Mouse (Mus musculus): ENCODE results near the gene Gripap1. TPM values are rescaled to one million over a fixed set of nuclear protein-coding genes. Genes with fewer than 3 reads are reported as not detected.

Gripap1 gene
- polyA plus RNA-seq, 1 experiment from 2014 or later = 25.0 TPM

DNA sequence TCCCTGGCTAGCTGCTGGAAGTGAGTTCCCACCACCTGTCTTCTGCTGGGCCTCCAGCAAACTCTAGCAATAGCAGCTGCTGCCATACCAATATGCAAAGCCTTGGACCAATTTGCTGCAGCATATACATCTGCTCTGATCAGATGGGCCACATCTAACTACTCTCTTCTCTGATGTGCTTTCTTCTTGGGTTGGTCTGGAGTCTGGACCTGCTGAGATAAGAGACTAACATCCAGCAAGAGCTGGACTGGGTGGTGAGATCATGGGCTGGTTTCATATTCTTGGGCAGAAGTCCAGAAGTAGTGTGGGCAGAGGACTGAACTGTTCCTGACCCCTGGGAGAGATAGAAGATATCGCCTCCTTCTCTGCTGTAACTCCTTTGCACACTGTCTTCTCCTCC is 47.6 kb downstream of the Gripap1 start:
- H3K27ac ChIP-seq (replicated peaks in 1 of 2; ENCODE audit: control insufficient read depth in 1 of 2, insufficient read depth in 1 of 2, low read depth in 2 of 2, low read length in 2 of 2) = no peak overlapping the region
- H3K27me3 ChIP-seq (ENCODE audit: control insufficient read depth, insufficient read depth, low read length) = no peaks in the 10 kb centered on the region
- H3K4me2 ChIP-seq (ENCODE audit: low read length) = no peak overlapping the region
- no peaks in the 10 kb centered on the region for H3K36me3 ChIP-seq (ENCODE audit: control insufficient read depth, insufficient read depth, low read length)
- no peaks in the 10 kb centered on the region for H3K4me1 ChIP-seq (ENCODE audit: control insufficient read depth in 2 of 2, insufficient read depth in 2 of 2, low read length in 2 of 2)
- no peak overlapping the region for H3K9ac ChIP-seq (ENCODE audit: low read length)
- no peak overlapping the region for H3K4me3 ChIP-seq (ENCODE audit: control insufficient read depth in 1 of 2, insufficient read depth in 1 of 2, low read depth in 1 of 2, low read length in 2 of 2)
- H3K9me3 ChIP-seq (ENCODE audit: control insufficient read depth, low read length) = no peaks in the 10 kb centered on the region
- WGBS = 54% methylated on average over 1 of the region's 1 CpGs
- no peak for ATAC-seq (ENCODE audit: insufficient number of reproducible peaks, insufficient read depth, low FRiP score, low read depth)

DNA sequence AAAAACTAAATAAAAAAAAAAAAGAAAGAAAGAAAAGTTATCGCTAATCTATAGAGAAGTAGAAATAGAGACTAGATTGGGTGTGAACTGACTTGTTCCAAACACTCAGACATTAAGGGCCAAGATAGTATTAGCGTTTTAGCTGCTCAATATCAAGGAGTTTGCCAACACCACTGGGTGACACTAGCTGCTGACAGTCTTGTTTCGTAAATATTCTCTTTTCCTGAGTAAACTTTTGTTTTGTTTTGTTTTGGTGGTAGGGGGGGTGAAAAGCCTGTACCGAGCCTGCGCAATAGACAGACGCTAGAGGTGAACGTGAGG is 51.2 kb downstream of the Gripap1 start:
- peaks cover 0 to 9% of the 10 kb centered on the region in 2 experiments; a peak in 2 of 4 replicates for H3K4me1 ChIP-seq (ENCODE audit: control insufficient read depth in 2 of 2, insufficient read depth in 2 of 2, low read length in 2 of 2)
- WGBS = 19% methylated on average over 7 of the region's 7 CpGs
- ATAC-seq (ENCODE audit: insufficient number of reproducible peaks, insufficient read depth, low FRiP score, low read depth) = no peak

DNA sequence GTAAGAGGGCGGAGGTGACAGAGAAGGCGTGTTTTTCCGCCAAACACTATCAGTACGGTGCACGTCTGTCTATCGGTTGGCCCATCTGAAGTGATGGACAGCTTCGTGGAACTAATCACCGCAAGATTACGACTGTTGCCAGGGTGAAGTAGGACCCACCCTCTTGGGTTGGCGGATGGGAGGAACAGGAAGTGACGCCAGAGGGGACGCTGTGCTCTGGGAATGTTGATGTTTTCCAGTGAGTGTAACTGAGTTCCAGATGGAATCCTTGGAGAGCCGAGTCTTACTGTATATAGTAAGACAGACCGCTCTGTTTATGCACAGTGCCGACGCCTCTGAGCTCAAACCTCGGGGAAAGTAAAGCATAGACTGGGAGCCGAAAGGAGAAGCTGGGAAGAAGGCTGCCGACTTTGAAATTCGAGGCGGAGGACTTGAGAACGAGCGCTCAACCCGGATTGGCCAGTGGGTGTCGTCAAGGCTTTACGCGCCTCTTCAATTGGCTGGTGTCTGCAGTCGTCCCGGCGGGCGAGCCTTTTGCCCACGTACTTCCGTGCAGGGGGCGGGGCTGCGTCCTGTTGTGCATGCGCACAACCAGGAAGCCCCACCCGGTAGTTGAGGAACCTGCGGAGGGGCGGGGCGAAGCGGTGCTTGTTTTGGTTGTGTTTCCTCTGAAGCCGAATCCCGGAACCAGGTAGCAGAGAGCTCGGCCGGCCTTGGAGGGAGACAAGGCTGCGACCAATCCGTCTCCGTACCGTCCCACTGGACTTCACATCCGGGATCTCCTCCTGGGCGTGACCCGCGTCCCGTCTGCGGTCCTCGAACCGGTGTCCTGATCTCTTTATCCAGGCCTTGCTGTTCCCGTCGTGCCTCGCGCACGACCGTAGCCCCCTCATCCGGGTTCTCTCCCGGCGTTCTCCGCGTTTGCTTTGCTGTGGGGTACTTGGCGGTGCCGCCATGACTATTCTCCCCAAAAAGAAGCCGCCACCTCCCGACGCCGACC is 51.9 kb downstream of the Gripap1 start, which contains the start of gene Otud5:
Gene Otud5 (plus strand): TSS at position 202 of the 1,000 bp plus-strand sequence.
- H3K9me3 ChIP-seq (ENCODE audit: control insufficient read depth, low read length) = no peaks in the 10 kb centered on the region
- peak within 1 kb of the TSS; percentile 89 to 96 for H3K27ac ChIP-seq (replicated peaks in 1 of 2; ENCODE audit: control insufficient read depth in 1 of 2, insufficient read depth in 1 of 2, low read depth in 2 of 2, low read length in 2 of 2)
- H3K4me3 ChIP-seq (ENCODE audit: control insufficient read depth in 1 of 2, insufficient read depth in 1 of 2, low read depth in 1 of 2, low read length in 2 of 2) = peak within 1 kb of the TSS; percentile 68 to 85
- H3K27me3 ChIP-seq (ENCODE audit: control insufficient read depth, insufficient read depth, low read length) = no peaks in the 10 kb centered on the region
- H3K4me1 ChIP-seq (ENCODE audit: control insufficient read depth in 2 of 2, insufficient read depth in 2 of 2, low read length in 2 of 2) = peaks cover 0 to 10% of the 10 kb centered on the region in 2 experiments; a peak in 2 of 4 replicates
- peak; percentile 95 for ATAC-seq (ENCODE audit: insufficient number of reproducible peaks, insufficient read depth, low FRiP score, low read depth)
- peak within 1 kb of the TSS; percentile 73 for H3K4me2 ChIP-seq (ENCODE audit: low read length)
- H3K9ac ChIP-seq (ENCODE audit: low read length) = peak within 1 kb of the TSS; percentile 86
- H3K36me3 ChIP-seq (ENCODE audit: control insufficient read depth, insufficient read depth, low read length) = no peaks in the 10 kb centered on the region
- 15% methylated on average over 68 of the region's 74 CpGs for WGBS

More for the DNA sequence above, 51.2 kb downstream of the Gripap1 start:
- Histone ChIP-seq H3K4me3 (ENCODE audit: control insufficient read depth in 1 of 2, insufficient read depth in 1 of 2, low read depth in 1 of 2, low read length in 2 of 2) (peak overlapping the region; percentile 53 to 68; a peak in 3 of 4 replicates), H3K27me3 (ENCODE audit: control insufficient read depth, insufficient read depth, low read length) (no peaks in the 10 kb centered on the region), H3K36me3 (ENCODE audit: control insufficient read depth, insufficient read depth, low read length) (no peaks in the 10 kb centered on the region), H3K27ac (replicated peaks in 1 of 2; ENCODE audit: control insufficient read depth in 1 of 2, insufficient read depth in 1 of 2, low read depth in 2 of 2, low read length in 2 of 2) (peak overlapping the region; percentile 87 to 89; a peak in 3 of 4 replicates), H3K9me3 (ENCODE audit: control insufficient read depth, low read length) (no peaks in the 10 kb centered on the region), H3K4me2 (ENCODE audit: low read length) (peak overlapping the region; percentile 60), H3K9ac (ENCODE audit: low read length) (peak overlapping the region; percentile 46; the same call in 1 of the 2 replicates)

DNA sequence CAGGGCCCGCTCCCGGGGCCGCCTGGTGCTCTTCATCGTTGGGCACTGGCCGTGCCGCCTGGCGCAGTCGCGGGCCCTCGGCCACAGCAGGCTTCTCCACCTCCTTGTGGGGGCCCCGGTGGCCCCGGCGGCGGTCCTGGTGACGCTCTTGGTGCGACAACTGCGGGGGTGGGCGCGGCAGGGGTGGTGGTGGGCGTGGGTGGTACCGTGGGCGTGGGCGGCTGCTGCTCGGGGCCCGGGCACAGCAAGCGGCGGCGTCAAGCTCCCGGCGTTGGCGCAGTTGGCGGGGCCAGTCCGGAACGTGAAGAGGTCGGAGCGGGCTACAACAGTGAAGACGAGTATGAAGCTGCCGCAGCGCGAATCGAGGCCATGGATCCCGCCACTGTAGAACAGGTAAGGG is 52.8 kb downstream of the Gripap1 start:
- H3K4me1 ChIP-seq (ENCODE audit: control insufficient read depth in 2 of 2, insufficient read depth in 2 of 2, low read length in 2 of 2) = peaks cover 0 to 10% of the 10 kb centered on the region in 2 experiments; a peak in 2 of 4 replicates
- peak overlapping the region; percentile 86 for H3K9ac ChIP-seq (ENCODE audit: low read length)
- H3K27ac ChIP-seq (replicated peaks in 1 of 2; ENCODE audit: control insufficient read depth in 1 of 2, insufficient read depth in 1 of 2, low read depth in 2 of 2, low read length in 2 of 2) = peak overlapping the region; percentile 89 to 96
- H3K9me3 ChIP-seq (ENCODE audit: control insufficient read depth, low read length) = no peaks in the 10 kb centered on the region
- H3K27me3 ChIP-seq (ENCODE audit: control insufficient read depth, insufficient read depth, low read length) = no peaks in the 10 kb centered on the region
- no peaks in the 10 kb centered on the region for H3K36me3 ChIP-seq (ENCODE audit: control insufficient read depth, insufficient read depth, low read length)
- peak overlapping the region; percentile 73 for H3K4me2 ChIP-seq (ENCODE audit: low read length)
- peak overlapping the region; percentile 68 to 85 for H3K4me3 ChIP-seq (ENCODE audit: control insufficient read depth in 1 of 2, insufficient read depth in 1 of 2, low read depth in 1 of 2, low read length in 2 of 2)
- 18% methylated on average over 28 of the region's 42 CpGs for WGBS
- no peak for ATAC-seq (ENCODE audit: insufficient number of reproducible peaks, insufficient read depth, low FRiP score, low read depth)

DNA sequence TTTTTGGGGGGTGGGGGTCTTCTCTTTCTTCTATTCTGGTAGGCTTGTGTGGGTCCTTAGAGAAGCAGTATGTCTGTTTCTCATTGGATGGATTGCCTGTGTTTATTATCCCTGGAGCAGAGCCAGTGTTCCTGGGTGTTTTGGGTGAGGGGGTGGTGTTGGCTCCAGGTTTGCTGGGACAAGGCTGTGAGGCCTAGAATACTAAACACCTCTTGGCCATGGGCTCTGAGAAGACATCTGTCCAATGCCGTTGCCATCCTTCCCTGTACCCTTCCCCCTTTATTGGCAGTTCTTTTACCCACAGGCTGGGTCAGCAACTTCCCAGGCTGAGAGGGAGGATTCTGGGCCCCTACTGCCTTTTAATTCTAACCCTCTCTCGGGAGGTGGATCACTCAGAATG is 58.3 kb downstream of the Gripap1 start:
- no peak overlapping the region for H3K27ac ChIP-seq (replicated peaks in 1 of 2; ENCODE audit: control insufficient read depth in 1 of 2, insufficient read depth in 1 of 2, low read depth in 2 of 2, low read length in 2 of 2)
- H3K4me1 ChIP-seq (ENCODE audit: control insufficient read depth in 2 of 2, insufficient read depth in 2 of 2, low read length in 2 of 2) = peaks cover 0 to 9% of the 10 kb centered on the region in 2 experiments; a peak in 2 of 4 replicates

DNA sequence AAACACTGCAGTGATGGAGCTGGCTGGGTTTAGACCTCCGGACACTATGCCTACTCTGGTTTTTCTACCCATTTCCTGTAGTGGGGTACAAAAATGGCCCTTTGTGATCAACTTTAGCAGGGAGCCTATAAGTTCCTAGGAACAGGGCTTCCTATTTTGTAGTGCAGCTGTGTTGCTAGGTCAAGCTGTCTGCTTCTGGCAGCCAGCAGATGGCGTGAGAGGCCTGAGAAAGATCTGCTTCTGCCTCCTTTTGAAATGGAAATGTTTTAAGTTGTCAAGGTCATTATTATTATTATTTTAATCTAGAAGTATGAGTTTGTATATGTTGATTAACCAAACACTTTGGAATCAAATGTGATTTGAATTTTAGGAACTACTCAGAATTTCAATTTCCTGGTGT is 65.0 kb downstream of the Gripap1 start:
- Histone ChIP-seq H3K4me3 (ENCODE audit: control insufficient read depth in 1 of 2, insufficient read depth in 1 of 2, low read depth in 1 of 2, low read length in 2 of 2) (no peak overlapping the region), H3K4me1 (ENCODE audit: control insufficient read depth in 2 of 2, insufficient read depth in 2 of 2, low read length in 2 of 2) (no peaks in the 10 kb centered on the region), H3K9me3 (ENCODE audit: control insufficient read depth, low read length) (no peaks in the 10 kb centered on the region), H3K36me3 (ENCODE audit: control insufficient read depth, insufficient read depth, low read length) (peaks cover 16% of the 10 kb centered on the region; the same call in 1 of the 2 replicates), H3K9ac (ENCODE audit: low read length) (no peak overlapping the region), H3K4me2 (ENCODE audit: low read length) (no peak overlapping the region), H3K27me3 (ENCODE audit: control insufficient read depth, insufficient read depth, low read length) (no peaks in the 10 kb centered on the region), H3K27ac (replicated peaks in 1 of 2; ENCODE audit: control insufficient read depth in 1 of 2, insufficient read depth in 1 of 2, low read depth in 2 of 2, low read length in 2 of 2) (no peak overlapping the region)
- ATAC-seq (ENCODE audit: insufficient number of reproducible peaks, insufficient read depth, low FRiP score, low read depth) = no peak
- 41% methylated on average over 2 of the region's 2 CpGs for WGBS

More for the DNA sequence above, 58.3 kb downstream of the Gripap1 start:
- no peak overlapping the region for H3K4me3 ChIP-seq (ENCODE audit: control insufficient read depth in 1 of 2, insufficient read depth in 1 of 2, low read depth in 1 of 2, low read length in 2 of 2)
- H3K9me3 ChIP-seq (ENCODE audit: control insufficient read depth, low read length) = no peaks in the 10 kb centered on the region
- no peak for ATAC-seq (ENCODE audit: insufficient number of reproducible peaks, insufficient read depth, low FRiP score, low read depth)
- no peaks in the 10 kb centered on the region for H3K27me3 ChIP-seq (ENCODE audit: control insufficient read depth, insufficient read depth, low read length)
- H3K9ac ChIP-seq (ENCODE audit: low read length) = no peak overlapping the region
- no peak overlapping the region for H3K4me2 ChIP-seq (ENCODE audit: low read length)
- WGBS = 67% methylated on average over 2 of the region's 2 CpGs
- H3K36me3 ChIP-seq (ENCODE audit: control insufficient read depth, insufficient read depth, low read length) = peaks cover 9% of the 10 kb centered on the region; the same call in 1 of the 2 replicates

DNA sequence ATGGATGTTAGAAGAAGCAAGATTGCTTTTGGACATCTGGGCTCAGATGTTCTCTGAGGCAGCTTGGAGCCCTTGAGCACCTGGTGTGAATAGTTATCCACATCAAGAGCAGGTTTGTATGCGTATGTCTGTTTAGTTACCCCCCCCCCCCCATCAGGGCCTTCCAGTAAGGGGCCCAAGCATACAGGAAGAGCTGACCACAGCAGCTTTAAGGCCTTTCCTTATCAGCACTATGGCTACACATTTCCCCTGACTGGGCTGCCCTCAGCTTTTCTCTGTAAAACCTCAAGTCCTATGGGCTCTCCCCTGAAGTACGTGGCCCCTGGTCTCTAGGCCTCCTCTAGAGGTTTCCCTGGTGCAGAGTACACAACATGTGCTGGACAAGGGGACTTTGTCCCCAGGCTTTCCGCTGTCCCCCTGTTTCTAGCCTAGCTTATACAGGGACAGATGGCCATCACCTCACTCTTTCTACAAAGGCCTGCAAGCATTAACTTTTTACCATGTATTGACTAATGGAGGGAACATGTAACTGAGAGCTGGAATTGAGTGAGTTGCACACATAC is 69.7 kb downstream of the Gripap1 start:
- no peaks in the 10 kb centered on the region for H3K9me3 ChIP-seq (ENCODE audit: control insufficient read depth, low read length)
- no peak overlapping the region for H3K27ac ChIP-seq (replicated peaks in 1 of 2; ENCODE audit: control insufficient read depth in 1 of 2, insufficient read depth in 1 of 2, low read depth in 2 of 2, low read length in 2 of 2)
- peaks cover 14% of the 10 kb centered on the region; the same call in 1 of the 2 replicates for H3K36me3 ChIP-seq (ENCODE audit: control insufficient read depth, insufficient read depth, low read length)
- H3K4me1 ChIP-seq (ENCODE audit: control insufficient read depth in 2 of 2, insufficient read depth in 2 of 2, low read length in 2 of 2) = no peaks in the 10 kb centered on the region
- no peak for ATAC-seq (ENCODE audit: insufficient number of reproducible peaks, insufficient read depth, low FRiP score, low read depth)
- WGBS = 67% methylated on average over 3 of the region's 3 CpGs
- no peaks in the 10 kb centered on the region for H3K27me3 ChIP-seq (ENCODE audit: control insufficient read depth, insufficient read depth, low read length)
- H3K4me2 ChIP-seq (ENCODE audit: low read length) = no peak overlapping the region
- no peak overlapping the region for H3K9ac ChIP-seq (ENCODE audit: low read length)
- H3K4me3 ChIP-seq (ENCODE audit: control insufficient read depth in 1 of 2, insufficient read depth in 1 of 2, low read depth in 1 of 2, low read length in 2 of 2) = no peak overlapping the region

All from heart, embryonic 14.5 days (tissue).